Mouse (Mus musculus): ENCODE measurements around the gene Stk33. TPM values are rescaled to one million over a fixed set of nuclear protein-coding genes. Genes with fewer than 3 reads are reported as not detected.

Gene Stk33
- total and polyA plus RNA-seq, 3 experiments: not detected

DNA sequence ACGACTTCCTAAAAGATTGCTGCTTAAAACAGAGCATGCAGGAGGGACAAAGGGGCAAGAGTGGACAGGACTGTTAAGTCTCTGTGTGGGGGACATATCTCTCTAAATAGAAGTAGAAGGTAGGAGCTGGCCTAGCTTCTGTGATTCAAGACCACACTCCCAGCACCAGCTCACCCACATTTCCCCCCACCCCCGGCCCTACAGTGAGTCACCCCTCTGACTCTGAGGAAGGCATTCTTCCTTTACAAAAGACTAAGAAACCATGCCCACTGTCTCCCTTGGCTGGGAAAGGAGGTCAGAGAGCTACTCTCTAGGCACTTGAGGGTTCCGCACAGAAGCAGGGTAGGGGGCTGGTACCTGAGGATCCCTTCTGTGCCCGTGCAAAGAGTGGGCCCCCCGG is 45.3 kb upstream of the Stk33 start (continued):
- TF ChIP-seq POLR2A (IDR thresholded peaks at IDR 0.05; ENCODE audit: control insufficient read depth in 1 of 2, insufficient read depth in 1 of 2, low read depth in 1 of 2, low read length in 2 of 2, poor library complexity in 1 of 2) (no peak), HCFC1 (IDR thresholded peaks at IDR 0.05; ENCODE audit: low read depth, low read length) (no peak)

DNA sequence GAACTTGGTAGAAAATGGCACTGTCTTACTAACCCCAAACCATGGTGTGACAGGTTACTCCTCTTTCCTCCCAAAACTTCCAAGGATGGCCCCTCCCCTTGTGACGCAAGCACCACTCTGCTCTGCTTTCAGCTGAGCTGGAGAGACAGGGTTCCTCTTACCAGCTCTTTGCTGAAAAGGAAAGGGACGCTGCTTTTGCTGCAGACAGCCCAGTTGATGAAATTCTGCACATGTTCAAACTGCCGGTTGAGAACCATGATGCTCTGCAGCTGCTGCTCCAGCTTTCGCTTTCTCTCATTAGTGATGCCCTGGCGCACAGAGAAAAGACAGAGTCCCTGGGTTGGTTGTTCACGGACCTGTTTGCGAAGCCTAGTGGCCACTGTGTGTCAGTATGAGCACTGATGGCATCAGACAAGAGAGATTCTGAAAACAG is 41.9 kb upstream of the Stk33 start:
- no peak overlapping the region for H3K4me3 ChIP-seq (ENCODE audit: control insufficient read depth in 1 of 2, insufficient read depth in 1 of 2, low read depth in 2 of 2, low read length in 2 of 2)
- TF ChIP-seq MAZ (IDR thresholded peaks at IDR 0.05; ENCODE audit: low read depth, low read length) (no peak), ZMIZ1 (IDR thresholded peaks at IDR 0.05; ENCODE audit: low read depth, low read length) (no peak), ZNF384 (IDR thresholded peaks at IDR 0.05; ENCODE audit: low read depth, low read length) (no peak), JUND (IDR thresholded peaks at IDR 0.05; ENCODE audit: low read depth, low read length) (no peak), MYC (IDR thresholded peaks at IDR 0.05; ENCODE audit: low read depth, low read length) (no peak), BHLHE40 (IDR thresholded peaks at IDR 0.05; ENCODE audit: borderline replicate concordance, low read depth, low read length) (no peak)
- no peak for DNase-seq (ENCODE audit: low read depth, low spot score)

DNA sequence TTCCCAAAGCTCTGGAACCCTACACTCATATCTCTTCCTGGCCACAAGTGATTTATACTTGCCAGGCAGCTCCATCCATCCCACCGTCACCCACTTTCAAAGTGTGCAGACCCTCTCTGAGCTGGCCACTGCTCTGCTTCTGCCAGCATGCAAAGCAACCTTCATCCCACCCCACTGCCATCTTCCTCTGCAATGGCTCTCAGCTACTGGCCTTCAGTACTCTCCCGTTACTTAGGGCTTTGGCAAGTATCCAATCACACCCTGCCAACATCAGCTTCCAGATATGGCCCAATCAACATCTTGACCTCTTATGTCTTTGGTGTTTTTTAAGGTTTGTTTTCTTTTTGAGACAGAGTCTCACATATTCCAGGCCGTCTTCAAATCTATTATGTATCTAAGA is 39.0 kb upstream of the Stk33 start:
- no peak for TF ChIP-seq CTCF (IDR thresholded peaks at IDR 0.05 in 2 of 3, conservative IDR thresholded peaks at IDR 0.05 in 1 of 3; ENCODE audit: control insufficient read depth in 1 of 3, insufficient read depth in 1 of 3, low read depth in 2 of 3, low read length in 3 of 3, poor library complexity in 1 of 3, severe bottlenecking in 1 of 3)
- no peak for TF ChIP-seq SIN3A (IDR thresholded peaks at IDR 0.05; ENCODE audit: low read length)
- TF ChIP-seq EP300 (IDR thresholded peaks at IDR 0.05; ENCODE audit: low read depth in 1 of 2, low read length in 2 of 2): no peak
- TF ChIP-seq CHD1 (IDR thresholded peaks at IDR 0.05; ENCODE audit: low read depth, low read length): no peak
- TF ChIP-seq RCOR1 (IDR thresholded peaks at IDR 0.05; ENCODE audit: low read depth, low read length): no peak
- no peak for TF ChIP-seq MXI1 (IDR thresholded peaks at IDR 0.05; ENCODE audit: low read depth, low read length)
- TF ChIP-seq MEF2A (IDR thresholded peaks at IDR 0.05; ENCODE audit: extremely low read depth, insufficient replicate concordance, low read depth, low read length, poor library complexity, severe bottlenecking): no peak
- TF ChIP-seq USF2 (IDR thresholded peaks at IDR 0.05; ENCODE audit: borderline replicate concordance in 1 of 2, insufficient read depth in 1 of 2, low read depth in 1 of 2, low read length in 2 of 2): no peak
- TF ChIP-seq RAD21 (IDR thresholded peaks at IDR 0.05; ENCODE audit: low read depth, low read length): no peak
- no peak for TF ChIP-seq HCFC1 (IDR thresholded peaks at IDR 0.05; ENCODE audit: low read depth, low read length)
- TF ChIP-seq ZC3H11A (IDR thresholded peaks at IDR 0.05; ENCODE audit: low read depth, low read length): no peak
- no peak for TF ChIP-seq TAL1 (IDR thresholded peaks at IDR 0.05; ENCODE audit: low read length)
- no peak for TF ChIP-seq CHD2 (IDR thresholded peaks at IDR 0.05; ENCODE audit: low read length)
- no peak for TF ChIP-seq ELF1 (IDR thresholded peaks at IDR 0.05; ENCODE audit: low read depth, low read length)
- Histone ChIP-seq H3K36me3 (ENCODE audit: control insufficient read depth in 1 of 2, insufficient read depth in 2 of 2, low read length in 2 of 2) (no peaks in the 10 kb centered on the region), H3K4me1 (ENCODE audit: control insufficient read depth in 1 of 2, insufficient read depth in 2 of 2, low read length in 2 of 2) (peaks cover 0 to 2% of the 10 kb centered on the region in 2 experiments; a peak in 1 of 4 replicates), H3K27ac (ENCODE audit: control insufficient read depth, low read depth, low read length) (no peak overlapping the region), H3K9me3 (replicated peaks; ENCODE audit: insufficient read depth, low read length) (no peaks in the 10 kb centered on the region), H3K27me3 (ENCODE audit: control insufficient read depth in 1 of 2, insufficient read depth in 2 of 2, low read length in 2 of 2) (no peaks in the 10 kb centered on the region), H3K79me2 (ENCODE audit: control insufficient read depth, insufficient read depth, low read length, poor library complexity) (no peaks in the 10 kb centered on the region), H3K9ac (ENCODE audit: control insufficient read depth, low read depth, low read length, poor library complexity, severe bottlenecking) (no peak overlapping the region), H3K4me3 (ENCODE audit: control insufficient read depth in 1 of 2, insufficient read depth in 1 of 2, low read depth in 2 of 2, low read length in 2 of 2) (no peak overlapping the region)
- DNase-seq (ENCODE audit: low read depth, low spot score): no peak

More for the DNA sequence above, 41.9 kb upstream of the Stk33 start:
- no peak overlapping the region for H3K27ac ChIP-seq (ENCODE audit: control insufficient read depth, low read depth, low read length)
- no peaks in the 10 kb centered on the region for H3K79me2 ChIP-seq (ENCODE audit: control insufficient read depth, insufficient read depth, low read length, poor library complexity)
- no peaks in the 10 kb centered on the region; a peak in 1 of 4 replicates for H3K27me3 ChIP-seq (ENCODE audit: control insufficient read depth in 1 of 2, insufficient read depth in 2 of 2, low read length in 2 of 2)
- H3K9me3 ChIP-seq (replicated peaks; ENCODE audit: insufficient read depth, low read length): no peaks in the 10 kb centered on the region
- H3K4me1 ChIP-seq (ENCODE audit: control insufficient read depth in 1 of 2, insufficient read depth in 2 of 2, low read length in 2 of 2): peaks cover 0 to 2% of the 10 kb centered on the region in 2 experiments; a peak in 1 of 4 replicates
- no peak overlapping the region for H3K9ac ChIP-seq (ENCODE audit: control insufficient read depth, low read depth, low read length, poor library complexity, severe bottlenecking)
- H3K36me3 ChIP-seq (ENCODE audit: control insufficient read depth in 1 of 2, insufficient read depth in 2 of 2, low read length in 2 of 2): no peaks in the 10 kb centered on the region

Measured in MEL (cell line).